Mouse (Mus musculus): ENCODE results near the gene P2rx2.

GRCm38 (mm10) chr5:110362813-110363178 lies 19.8 kb upstream of the P2rx2 start:
- TF ChIP-seq POLR2A (IDR thresholded peaks at IDR 0.05; ENCODE audit: extremely low read depth, insufficient read depth, low read length) (no peak), CTCF (IDR thresholded peaks at IDR 0.05; ENCODE audit: extremely low read depth, insufficient read depth, low read length) (no peak)

Data from cortical plate, adult 2 months (tissue).